Mouse (Mus musculus): ENCODE measurements at regions not wholly inside any gene's neighbourhood (a gene's known extent, or its start where the extent isn't known, plus 50 kb on each side); places are given as distances from the start of the nearest gene placed in this dataset. TPM values are rescaled to one million over a fixed set of nuclear protein-coding genes. Genes with fewer than 3 reads are reported as not detected.

DNA sequence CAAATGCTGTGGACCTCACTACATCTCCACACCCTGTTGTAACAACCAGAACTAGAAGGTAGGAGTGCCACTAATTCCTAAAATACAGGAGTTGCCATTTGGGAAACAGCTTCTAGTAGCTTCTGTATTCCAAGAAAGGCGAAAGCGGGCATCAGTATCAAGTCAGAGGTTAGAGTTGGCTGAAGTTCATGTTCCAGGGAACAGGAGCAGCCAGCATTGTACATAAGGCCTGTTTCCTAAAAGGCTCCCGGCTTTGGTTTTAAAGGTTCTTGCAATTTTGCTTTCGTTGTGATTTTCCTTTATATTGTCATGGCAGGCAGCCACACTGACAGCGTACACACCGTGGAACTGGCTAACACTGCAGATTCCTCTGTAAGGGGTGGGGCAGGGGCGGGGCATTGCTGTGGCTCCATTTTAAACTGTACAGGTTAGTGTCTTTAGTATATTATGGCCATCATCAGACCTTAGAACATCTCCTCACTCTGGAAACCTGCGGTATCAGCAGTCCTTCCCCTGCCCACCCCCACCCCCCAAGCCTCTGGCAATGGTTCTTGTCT is 67.8 kb upstream of the Dapk1 start:
- H3K4me1 ChIP-seq (replicated peaks): peaks cover 9% of the 10 kb centered on the region; the same call in 1 of the 2 replicates
- DNase-seq: no peak
- no peaks in the 10 kb centered on the region for H3K36me3 ChIP-seq
- WGBS (ENCODE audit: insufficient replicate concordance): 60% methylated on average over 8 of the region's 8 CpGs
- no peak overlapping the region for H3K4me3 ChIP-seq (replicated peaks)
- no peak for ATAC-seq (ENCODE audit: low read depth)
- H3K9me3 ChIP-seq (replicated peaks): no peaks in the 10 kb centered on the region
- H3K27ac ChIP-seq: no peak overlapping the region
- H3K9ac ChIP-seq: no peak overlapping the region
- no peaks in the 10 kb centered on the region for H3K27me3 ChIP-seq
- H3K4me2 ChIP-seq: no peak overlapping the region

DNA sequence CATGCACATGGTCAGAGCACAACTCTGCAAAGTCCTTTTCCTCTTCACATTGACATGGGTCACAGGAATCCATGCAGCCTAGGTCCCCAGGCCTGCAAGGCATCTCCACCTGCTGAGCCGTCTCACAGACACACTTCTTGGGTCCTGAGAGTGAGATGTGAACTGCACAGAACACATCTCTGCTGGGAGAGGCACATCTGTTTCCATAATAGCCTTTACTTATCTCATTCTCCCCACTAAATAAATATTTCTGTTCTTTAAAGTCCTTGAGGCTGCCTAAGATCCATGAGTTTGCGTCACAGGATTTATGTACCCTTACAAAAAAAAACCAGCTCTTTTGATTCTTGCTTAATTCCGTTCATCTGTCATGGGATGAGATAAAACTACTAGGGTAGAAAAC is 67.2 kb upstream of the Dapk1 start:
- Histone ChIP-seq H3K36me3 (no peaks in the 10 kb centered on the region), H3K9me3 (replicated peaks) (no peaks in the 10 kb centered on the region), H3K4me3 (replicated peaks) (no peak overlapping the region), H3K27me3 (no peaks in the 10 kb centered on the region), H3K9ac (no peak overlapping the region), H3K4me1 (replicated peaks) (peaks cover 11% of the 10 kb centered on the region; the same call in 1 of the 2 replicates), H3K27ac (no peak overlapping the region), H3K4me2 (no peak overlapping the region)
- ATAC-seq (ENCODE audit: low read depth) (no peak), DNase-seq (no peak)
- 62% methylated on average over 3 of the region's 3 CpGs for WGBS (ENCODE audit: insufficient replicate concordance)

DNA sequence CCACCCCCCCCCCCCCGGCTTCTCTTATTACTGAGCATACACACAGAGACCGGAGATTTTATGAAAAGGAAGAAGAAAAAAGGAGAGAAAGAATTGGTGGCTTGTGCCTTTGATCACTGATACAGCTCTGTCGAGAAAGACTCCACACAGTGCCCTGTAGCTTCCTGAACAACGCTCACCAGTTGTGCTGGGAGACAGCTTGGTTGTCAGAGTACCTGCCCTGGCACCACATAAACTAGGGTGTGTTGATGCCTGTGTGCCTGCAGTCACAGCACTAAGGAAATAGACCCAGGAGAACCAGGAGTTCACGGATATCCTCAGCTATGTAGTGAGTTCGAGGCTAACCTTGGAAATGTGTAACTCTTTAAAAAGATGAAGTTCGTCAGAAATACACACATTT is 66.7 kb upstream of the Dapk1 start:
- 62% methylated on average over 7 of the region's 7 CpGs for WGBS (ENCODE audit: insufficient replicate concordance)

DNA sequence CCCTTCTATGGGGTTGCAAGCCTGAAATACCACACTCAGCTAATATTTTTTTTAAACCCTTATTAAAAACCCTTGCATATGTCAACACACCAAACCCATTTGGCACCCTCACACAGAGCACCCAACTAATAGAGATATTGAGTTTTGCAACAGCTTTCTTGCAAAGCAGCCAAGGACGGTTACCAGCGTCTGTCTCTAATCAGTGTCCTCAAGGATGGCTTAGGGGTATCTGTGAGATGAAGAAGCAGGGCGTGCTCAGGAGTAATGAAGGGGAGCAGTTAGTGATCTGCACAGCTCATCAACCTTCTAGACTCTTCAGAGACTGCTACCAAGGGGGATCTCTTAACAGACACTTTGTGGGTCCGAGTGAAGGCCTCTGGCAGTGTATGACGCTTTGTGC is 65.0 kb upstream of the Dapk1 start:
- 52% methylated on average over 5 of the region's 5 CpGs for WGBS (ENCODE audit: insufficient replicate concordance)
- Histone ChIP-seq H3K9ac (no peak overlapping the region), H3K27me3 (no peaks in the 10 kb centered on the region), H3K4me2 (no peak overlapping the region), H3K9me3 (replicated peaks) (no peaks in the 10 kb centered on the region), H3K4me3 (replicated peaks) (no peak overlapping the region), H3K4me1 (replicated peaks) (peaks cover 30% of the 10 kb centered on the region), H3K36me3 (no peaks in the 10 kb centered on the region), H3K27ac (no peak overlapping the region)
- ATAC-seq (ENCODE audit: low read depth) (no peak), DNase-seq (no peak)

More for the DNA sequence above, 66.7 kb upstream of the Dapk1 start:
- Histone ChIP-seq H3K4me2 (no peak overlapping the region), H3K9ac (no peak overlapping the region), H3K27me3 (no peaks in the 10 kb centered on the region), H3K4me1 (replicated peaks) (peaks cover 17% of the 10 kb centered on the region), H3K9me3 (replicated peaks) (no peaks in the 10 kb centered on the region), H3K27ac (no peak overlapping the region), H3K4me3 (replicated peaks) (no peak overlapping the region), H3K36me3 (no peaks in the 10 kb centered on the region)
- DNase-seq (no peak), ATAC-seq (ENCODE audit: low read depth) (no peak)

DNA sequence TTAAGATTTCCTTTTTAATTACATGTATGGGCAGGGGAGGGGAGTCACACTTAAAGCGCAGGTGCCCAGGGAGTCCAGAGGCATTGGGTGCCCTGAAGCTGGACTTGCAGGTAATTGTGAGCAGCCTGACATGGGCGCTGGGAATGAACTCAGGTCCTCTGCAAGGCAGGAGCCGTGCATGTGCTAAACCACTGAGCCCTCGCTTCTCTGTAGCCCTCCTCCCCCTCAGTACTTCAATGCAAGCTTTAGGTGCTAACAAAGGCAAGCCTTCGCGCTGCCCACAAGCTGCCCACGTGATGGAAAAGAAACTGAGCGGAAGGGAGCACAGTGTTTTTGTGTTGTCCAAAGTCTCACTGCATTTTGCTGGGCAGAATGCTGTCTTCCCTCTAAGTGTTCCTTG is 63.6 kb upstream of the Dapk1 start:
- Histone ChIP-seq H3K9me3 (replicated peaks) (no peaks in the 10 kb centered on the region), H3K9ac (no peak overlapping the region), H3K36me3 (no peaks in the 10 kb centered on the region), H3K4me1 (replicated peaks) (peaks cover 36% of the 10 kb centered on the region), H3K27ac (no peak overlapping the region), H3K4me3 (replicated peaks) (no peak overlapping the region), H3K27me3 (no peaks in the 10 kb centered on the region), H3K4me2 (no peak overlapping the region)
- 55% methylated on average over 8 of the region's 8 CpGs for WGBS (ENCODE audit: insufficient replicate concordance)
- DNase-seq: no peak
- no peak for ATAC-seq (ENCODE audit: low read depth)

DNA sequence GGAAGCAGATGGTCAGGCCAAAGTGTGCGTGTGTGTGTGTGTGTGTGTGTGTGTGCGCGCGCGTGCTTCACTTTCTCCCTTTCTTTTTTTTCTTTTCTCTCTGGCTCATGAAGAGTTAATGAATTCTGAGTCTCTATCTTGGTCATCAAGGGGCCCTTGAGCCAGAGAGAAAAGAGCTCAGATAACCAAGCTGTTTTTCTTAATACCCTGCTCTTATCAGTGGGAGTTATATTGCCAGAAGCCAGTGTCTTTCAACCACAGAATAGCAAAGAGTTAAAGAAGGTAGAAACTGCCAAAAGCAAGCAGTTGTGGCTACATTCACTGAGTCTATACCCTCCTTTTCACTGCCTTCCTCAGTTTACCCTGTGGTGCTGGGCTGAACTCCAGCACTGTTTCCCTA is 60.6 kb upstream of the Dapk1 start:
- no peaks in the 10 kb centered on the region for H3K36me3 ChIP-seq
- H3K27me3 ChIP-seq: no peaks in the 10 kb centered on the region
- peak overlapping the region; percentile 66 for H3K27ac ChIP-seq
- peak overlapping the region; percentile 17; the same call in 1 of the 2 replicates for H3K4me2 ChIP-seq
- DNase-seq (peak; percentile 7), ATAC-seq (ENCODE audit: low read depth) (peak; percentile 84)
- no peak overlapping the region for H3K4me3 ChIP-seq (replicated peaks)
- peaks cover 34% of the 10 kb centered on the region for H3K4me1 ChIP-seq (replicated peaks)
- no peak overlapping the region for H3K9ac ChIP-seq
- WGBS (ENCODE audit: insufficient replicate concordance): 57% methylated on average over 5 of the region's 5 CpGs
- no peaks in the 10 kb centered on the region for H3K9me3 ChIP-seq (replicated peaks)

DNA sequence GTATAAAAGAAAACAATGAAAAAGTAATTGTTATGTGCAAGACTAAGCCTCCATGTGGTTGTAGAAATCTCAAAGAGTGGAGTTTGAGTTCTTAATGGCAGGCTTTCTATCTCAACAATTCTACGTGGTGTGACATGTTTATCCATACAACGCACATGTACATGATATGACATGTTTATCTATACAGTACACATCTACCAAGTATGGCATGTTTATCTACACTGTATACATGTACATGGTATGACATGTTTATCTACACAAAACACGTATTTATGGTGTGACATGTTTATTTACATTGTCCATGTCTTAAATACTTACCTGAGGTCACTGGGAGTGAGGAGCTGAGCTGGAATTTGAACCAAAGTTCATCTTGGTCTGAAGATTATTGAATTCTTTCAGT is 57.4 kb upstream of the Dapk1 start:
- peaks cover 32% of the 10 kb centered on the region for H3K4me1 ChIP-seq (replicated peaks)
- ATAC-seq (ENCODE audit: low read depth) (peak; percentile 41; the same call in 1 of the 2 replicates), DNase-seq (no peak)
- no peak overlapping the region for H3K27ac ChIP-seq
- WGBS (ENCODE audit: insufficient replicate concordance): 37% methylated on average over 3 of the region's 3 CpGs
- no peak overlapping the region for H3K4me2 ChIP-seq
- no peaks in the 10 kb centered on the region for H3K36me3 ChIP-seq
- H3K4me3 ChIP-seq (replicated peaks): no peak overlapping the region
- no peaks in the 10 kb centered on the region for H3K9me3 ChIP-seq (replicated peaks)
- no peak overlapping the region for H3K9ac ChIP-seq
- no peaks in the 10 kb centered on the region for H3K27me3 ChIP-seq

DNA sequence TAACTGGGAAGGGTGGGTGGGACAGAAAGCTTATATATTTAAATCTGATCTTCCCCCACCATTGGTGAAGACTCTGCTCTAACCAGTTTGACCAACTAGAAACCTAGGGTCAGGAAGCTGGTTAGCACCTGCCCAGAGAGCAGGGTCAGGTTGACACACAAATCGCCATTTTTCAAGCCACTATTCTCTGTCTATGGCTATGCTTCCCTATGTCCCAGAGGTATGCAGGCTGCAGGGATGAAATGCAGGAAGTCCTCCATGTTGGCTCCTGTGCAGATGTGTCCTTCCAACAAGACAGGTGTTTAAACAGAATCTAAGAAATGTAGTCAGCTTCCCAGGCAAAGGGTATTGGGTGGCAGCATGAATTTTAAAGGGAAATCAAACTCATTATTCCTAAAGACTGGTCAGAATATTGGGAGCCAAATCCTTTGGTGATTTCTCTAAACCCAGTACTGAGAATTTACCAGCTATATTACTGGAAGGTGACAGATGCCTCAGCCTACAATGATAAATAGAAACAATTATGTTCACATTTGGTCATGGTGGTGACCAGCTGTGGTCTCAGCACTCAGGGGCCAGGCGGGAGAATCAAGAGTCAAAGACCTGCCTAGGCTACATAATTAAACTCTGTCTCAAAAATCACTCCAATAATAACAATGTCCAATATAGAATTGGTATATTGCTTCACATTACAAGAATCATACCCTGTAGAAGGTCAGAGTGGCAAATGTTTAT is 55.6 kb upstream of the Dapk1 start:
- no peaks in the 10 kb centered on the region for H3K9me3 ChIP-seq (replicated peaks)
- ATAC-seq (ENCODE audit: low read depth) (no peak), DNase-seq (no peak)
- WGBS (ENCODE audit: insufficient replicate concordance): 64% methylated on average over 2 of the region's 2 CpGs
- H3K27me3 ChIP-seq: no peaks in the 10 kb centered on the region
- peaks cover 18% of the 10 kb centered on the region for H3K4me1 ChIP-seq (replicated peaks)
- no peak overlapping the region for H3K27ac ChIP-seq
- no peaks in the 10 kb centered on the region for H3K36me3 ChIP-seq
- H3K9ac ChIP-seq: no peak overlapping the region
- no peak overlapping the region for H3K4me3 ChIP-seq (replicated peaks)
- no peak overlapping the region for H3K4me2 ChIP-seq

Small RNA genes lying in the stretch of these regions (microRNA-seq; reads per million reads assigned to microRNA genes)
- gene Gm24999 (not detected), gene Gm25000 (not detected)

All from liver, embryonic 13.5 days (tissue).